In genomic region chr10:71978035-71978434, GRCm38 (mm10) we compare ENCODE assay signal across 17 mouse cellular contexts.
A peak's percentile ranks its signal among the peaks of the same experiment; 100 is the strongest.
DNase-seq lines count a peak whose midpoint lies in the region; ATAC-seq and TF ChIP-seq lines count a peak whose summit lies in the region.
"Had no signal": no experiment of that assay in that cellular context is flagged by ENCODE, and none has a peak within 500 bp of the region (broad histone marks: within the 10 kb centered on the region; RNA-seq: fewer than 3 reads in every experiment).

No protein-coding gene starts in this region.

- no peak for TF ChIP-seq POLR2A in cortical plate, adult 2 months (IDR thresholded peaks at IDR 0.05; ENCODE audit: extremely low read depth, insufficient read depth, low read length)

- intact Hi-C loops in left cerebral cortex, postnatal 10 days (cut with DNase I), result no loop called here

- no peaks in the 10 kb centered on the region for H3K4me1 ChIP-seq in intestine, postnatal 0 days (replicated peaks; ENCODE audit: control insufficient read depth, insufficient read depth, low read length)
- no peaks in the 10 kb centered on the region for H3K4me1 ChIP-seq in intestine, embryonic 15.5 days (replicated peaks)
- no peaks in the 10 kb centered on the region for H3K4me1 ChIP-seq in cortical plate, adult 2 months (ENCODE audit: control insufficient read depth, insufficient read depth, low read length)
- H3K4me1 ChIP-seq: hindbrain, embryonic 12.5 days; limb, embryonic 13.5 days; stomach, embryonic 15.5 days had no signal

- peak; percentile 21; the same call in 1 of the 2 replicates for TF ChIP-seq CTCF in intestine, postnatal 0 days (IDR thresholded peaks at IDR 0.05; ENCODE audit: low read depth)
- TF ChIP-seq CTCF in cortical plate, adult 2 months (IDR thresholded peaks at IDR 0.05; ENCODE audit: extremely low read depth, insufficient read depth, low read length), result peak; percentile 46

- H3K27ac ChIP-seq in intestine, postnatal 0 days (ENCODE audit: low read depth, low read length), result no peak overlapping the region
- H3K27ac ChIP-seq in intestine, embryonic 15.5 days, result no peak overlapping the region
- no peak overlapping the region for H3K27ac ChIP-seq in cortical plate, adult 2 months (ENCODE audit: insufficient read depth, low read length)
- H3K27ac ChIP-seq: hindbrain, embryonic 12.5 days; limb, embryonic 13.5 days; stomach, embryonic 15.5 days had no signal

- no peaks in the 10 kb centered on the region for H3K36me3 ChIP-seq in intestine, postnatal 0 days (ENCODE audit: control insufficient read depth, insufficient read depth)
- no peaks in the 10 kb centered on the region for H3K36me3 ChIP-seq in intestine, embryonic 15.5 days
- H3K36me3 ChIP-seq: hindbrain, embryonic 12.5 days; limb, embryonic 13.5 days; stomach, embryonic 15.5 days had no signal

- no peaks in the 10 kb centered on the region for H3K9me3 ChIP-seq in intestine, postnatal 0 days (ENCODE audit: control insufficient read depth)
- H3K9me3 ChIP-seq in intestine, embryonic 15.5 days, result no peaks in the 10 kb centered on the region
- H3K9me3 ChIP-seq: hindbrain, embryonic 12.5 days; limb, embryonic 13.5 days; stomach, embryonic 15.5 days had no signal

- no peaks in the 10 kb centered on the region for H3K27me3 ChIP-seq in intestine, postnatal 0 days (replicated peaks; ENCODE audit: control insufficient read depth, insufficient read depth, low read length)
- H3K27me3 ChIP-seq in intestine, embryonic 15.5 days (replicated peaks), result no peaks in the 10 kb centered on the region
- H3K27me3 ChIP-seq: hindbrain, embryonic 12.5 days; limb, embryonic 13.5 days; stomach, embryonic 15.5 days had no signal

- no peak overlapping the region for H3K4me3 ChIP-seq in intestine, postnatal 0 days (ENCODE audit: low read depth, low read length)
- H3K4me3 ChIP-seq in intestine, embryonic 15.5 days (replicated peaks), result no peak overlapping the region
- H3K4me3 ChIP-seq in cortical plate, adult 2 months (ENCODE audit: insufficient read depth, low read length), result no peak overlapping the region
- H3K4me3 ChIP-seq: hindbrain, embryonic 12.5 days; limb, embryonic 13.5 days; myocyte; stomach, embryonic 15.5 days had no signal

- no peak overlapping the region for H3K9ac ChIP-seq in intestine, postnatal 0 days (ENCODE audit: low read depth, low read length)
- H3K9ac ChIP-seq in intestine, embryonic 15.5 days, result no peak overlapping the region
- H3K9ac ChIP-seq: hindbrain, embryonic 12.5 days; limb, embryonic 13.5 days; stomach, embryonic 15.5 days had no signal

- ATAC-seq in intestine, postnatal 0 days, result no peak
- ATAC-seq in intestine, embryonic 15.5 days, result no peak
- ATAC-seq in granulocyte monocyte progenitor cell, adult 5-6 weeks (replicated peaks; ENCODE audit: poor library complexity, severe bottlenecking), result no peak
- ATAC-seq: CD4-positive, CD25-positive, alpha-beta regulatory T cell, adult 4 months had no signal

- DNase-seq in left cerebral cortex, postnatal 10 days (ENCODE audit: extremely low spot score in 1 of 2, low spot score in 2 of 2), result peak; percentile 20 to 22
- no peak for DNase-seq in left cerebral cortex, adult 11 months (ENCODE audit: low spot score)
- peak; percentile 32 to 67 for DNase-seq in right cerebral cortex, adult 2 months (ENCODE audit: low spot score in 2 of 2)
- DNase-seq in ovary, postnatal 36 days (ENCODE audit: low spot score), result no peak
- DNase-seq: cerebellum, adult 18-20 months; heart, adult 11 months; kidney, adult 11 months; thymus, postnatal 4 days had no signal

- H3K4me2 ChIP-seq in intestine, postnatal 0 days (replicated peaks; ENCODE audit: low read depth), result no peak overlapping the region
- no peak overlapping the region for H3K4me2 ChIP-seq in intestine, embryonic 15.5 days (replicated peaks)
- H3K4me2 ChIP-seq: hindbrain, embryonic 12.5 days; limb, embryonic 13.5 days; stomach, embryonic 15.5 days had no signal

- WGBS in intestine, postnatal 0 days, result 77% methylated on average over 3 of the region's 3 CpGs
- WGBS in intestine, embryonic 15.5 days, result 80% methylated on average over 3 of the region's 3 CpGs

Comparison
In these comparisons a context has a peak if more than half of its experiments do, and no peak if none do; other contexts are left out.
1. DNase-seq: peak in left cerebral cortex, postnatal 10 days (2 of 2) and right cerebral cortex, adult 2 months (2 of 2); none in left cerebral cortex, adult 11 months (single experiment) and ovary, postnatal 36 days (single experiment).